In genomic region chr6:135526460-135527160, GRCm38 (mm10) we compare ENCODE assay signal across 8 mouse cellular contexts.
DNase-seq lines count a peak whose midpoint lies in the region; ATAC-seq and TF ChIP-seq lines count a peak whose summit lies in the region.

No protein-coding gene starts in this region.

- H3K4me3 ChIP-seq in ES-Bruce4 (ENCODE audit: low read depth, low read length) = 0 out of 2 replicates have a peak overlapping the region, but pooled peaks have one; percentile 12

- no peak overlapping the region for H3K9ac ChIP-seq in ES-Bruce4 (ENCODE audit: low read depth, poor library complexity, severe bottlenecking)

- TF ChIP-seq POLR2A in ES-Bruce4 (IDR thresholded peaks at IDR 0.05; ENCODE audit: insufficient read depth, low read length) = no peak

- H3K27me3 ChIP-seq in ES-Bruce4 (ENCODE audit: control insufficient read depth, insufficient read depth, low read length, poor library complexity, severe bottlenecking) = no peaks in the 10 kb centered on the region

- DNase-seq in frontal cortex, postnatal 10 days (ENCODE audit: low spot score in 2 of 2) = peak; percentile 48 to 62
- DNase-seq in left cerebral cortex, adult 11 months (ENCODE audit: low spot score) = peak; percentile 46
- peak; percentile 38 for DNase-seq in right cerebral cortex, postnatal 14 days
- DNase-seq in MN1 (ENCODE audit: low spot score) = no peak
- DNase-seq in urinary bladder, postnatal 25 days (ENCODE audit: low spot score) = no peak
- DNase-seq in embryo, embryonic 10 days (ENCODE audit: low spot score) = no peak

- ATAC-seq in cerebellum, adult (ENCODE audit: insufficient number of reproducible peaks, low FRiP score, low TSS enrichment) = peak; percentile 77

- no peaks in the 10 kb centered on the region for H3K9me3 ChIP-seq in ES-Bruce4 (replicated peaks; ENCODE audit: control insufficient read depth, insufficient read depth, low read length, poor library complexity, severe bottlenecking)

- no peak overlapping the region for H3K27ac ChIP-seq in ES-Bruce4 (ENCODE audit: insufficient read depth, low read length)

- no peak for TF ChIP-seq EP300 in ES-Bruce4 (IDR thresholded peaks at IDR 0.05; ENCODE audit: insufficient read depth, low read depth, low read length)

- H3K36me3 ChIP-seq in ES-Bruce4 (ENCODE audit: control insufficient read depth, insufficient read depth, low read length, poor library complexity, severe bottlenecking) = no peaks in the 10 kb centered on the region

- TF ChIP-seq CTCF in ES-Bruce4 (IDR thresholded peaks at IDR 0.05; ENCODE audit: low read depth, low read length) = no peak

- peaks cover 1% of the 10 kb centered on the region for H3K4me1 ChIP-seq in ES-Bruce4 (ENCODE audit: control insufficient read depth, insufficient read depth, low read length)

Comparison
In these comparisons a context has a peak if more than half of its experiments do, and no peak if none do; other contexts are left out.
1. DNase-seq: peak in frontal cortex, postnatal 10 days (2 of 2), left cerebral cortex, adult 11 months (single experiment) and right cerebral cortex, postnatal 14 days (single experiment); none in MN1 (single experiment), urinary bladder, postnatal 25 days (single experiment) and embryo, embryonic 10 days (single experiment).